Mouse (Mus musculus) brain, embryonic 14.5 days (tissue): ENCODE results near the gene Fxyd6. TPM values are rescaled to one million over a fixed set of nuclear protein-coding genes. Genes with fewer than 3 reads are reported as not detected.

Experiments
- DNase-seq: peaks from one replicate; pipeline ENCODE4 v3.0.0-alpha.2; 2011; ENCODE audit warnings: low read depth
- CTCF ChIP-seq: fragments of 200-500 bp; IDR thresholded peaks from 2 replicates; pipeline ENCODE4 v1.5.1; 2012; ENCODE audit warnings: inconsistent platforms, mild to moderate bottlenecking, moderate library complexity, borderline replicate concordance; ENCODE audit not compliant: insufficient read depth, insufficient read length; ENCODE audit errors: extremely low read depth
- POLR2A ChIP-seq: fragments of 200-500 bp; IDR thresholded peaks from 2 replicates; pipeline ENCODE4 v1.6.1; 2012; ENCODE audit warnings: mild to moderate bottlenecking, inconsistent platforms, borderline replicate concordance; ENCODE audit not compliant: poor library complexity, insufficient read depth, insufficient read length, severe bottlenecking; ENCODE audit errors: extremely low read depth
- polyA plus RNA-seq: library from polyadenylated mRNA; depleted of rRNA; stranded (reverse); fragments of >200 nt; gene quantifications from 2 replicates; pipeline ENCODE4 v1.2.3, GENCODE M21; 2012

Fxyd6 gene
- polyA plus RNA-seq, 1 experiment = 374 TPM

GRCm38 (mm10) chr9:45349851-45350250, 20.1 kb upstream of the Fxyd6 start:
- TF ChIP-seq POLR2A (no peak), CTCF (no peak)
- no peak for DNase-seq

GRCm38 (mm10) chr9:45355192-45355591, 14.8 kb upstream of the Fxyd6 start:
- DNase-seq = no peak
- no peak for TF ChIP-seq POLR2A
- no peak for TF ChIP-seq CTCF

- no peak for DNase-seq
- TF ChIP-seq POLR2A (no peak), CTCF (no peak)
Observed at GRCm38 (mm10) chr9:45358356-45358755, 11.6 kb upstream of the Fxyd6 start.

DNA sequence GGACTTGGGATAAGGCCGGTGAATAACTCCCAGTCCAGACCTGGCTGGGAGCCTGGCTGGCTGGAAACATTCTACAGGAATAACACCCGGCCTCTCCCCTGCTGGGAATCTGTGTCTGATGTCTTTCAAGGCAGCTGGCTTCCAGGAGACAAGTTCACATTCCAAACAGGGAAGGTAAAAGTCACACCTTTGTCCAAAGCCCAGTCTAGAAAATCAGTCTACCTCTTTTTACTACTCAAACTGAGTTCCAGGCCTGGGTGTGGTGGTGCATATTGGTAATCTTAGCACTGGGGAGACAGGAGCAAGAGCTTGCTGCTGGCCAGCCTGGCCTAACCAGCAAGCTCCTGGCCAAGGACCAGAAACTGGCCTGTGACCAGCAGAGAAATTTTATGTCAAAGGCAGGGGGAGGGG, 7.9 kb upstream of the Fxyd6 start:
- TF ChIP-seq CTCF (no peak), POLR2A (no peak)
- no peak for DNase-seq

DNA sequence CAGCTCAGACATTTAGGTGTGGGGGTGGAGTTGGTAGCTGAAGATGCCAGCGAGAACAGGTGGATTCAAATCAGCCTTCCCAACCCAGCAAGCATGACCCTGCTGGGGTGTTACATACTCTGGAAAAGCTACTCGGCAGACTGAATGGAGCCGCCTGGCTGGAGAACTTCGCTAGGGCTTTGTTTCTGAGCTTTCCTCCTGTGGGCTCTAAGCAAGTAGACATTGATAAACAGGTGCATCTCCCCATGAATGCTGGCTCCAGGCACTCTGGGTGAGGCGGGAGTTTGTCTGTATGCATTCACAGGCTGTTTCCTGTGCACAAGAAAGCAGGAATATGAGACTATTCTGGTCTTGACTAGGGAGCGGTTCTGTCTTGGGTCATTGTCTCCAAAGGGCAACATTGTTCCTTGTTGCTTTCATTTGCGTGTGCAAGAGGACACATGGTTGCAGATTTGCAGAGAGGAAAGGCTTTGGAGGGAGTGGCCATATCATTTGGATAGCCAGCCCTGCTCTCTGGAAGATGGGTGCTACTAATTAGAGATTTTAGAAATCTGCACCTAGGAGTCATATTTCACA, 6.3 kb upstream of the Fxyd6 start:
- no peak for TF ChIP-seq CTCF
- no peak for TF ChIP-seq POLR2A
- DNase-seq = no peak

DNA sequence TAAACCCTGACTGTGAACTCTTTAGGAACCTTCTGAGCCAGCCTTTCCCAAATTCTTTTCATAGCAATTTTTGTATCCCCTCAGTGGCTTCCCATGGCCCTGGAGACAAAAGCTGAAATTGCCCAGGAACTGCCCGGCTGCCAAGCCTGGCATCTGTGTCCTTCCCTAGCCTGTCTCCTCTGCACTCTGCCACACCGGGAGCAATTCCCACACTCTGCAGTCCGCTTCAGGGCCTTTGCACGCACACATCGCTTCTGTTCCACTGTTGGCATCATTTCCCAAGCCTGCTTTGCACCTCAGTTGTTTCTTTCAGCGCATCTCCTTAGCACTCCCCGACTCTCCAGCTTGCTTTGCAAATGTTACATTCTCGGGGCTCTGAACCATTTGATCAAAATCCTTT, 2.3 kb upstream of the Fxyd6 start:
- no peak for DNase-seq
- TF ChIP-seq POLR2A (no peak), CTCF (no peak)

GRCm38 (mm10) chr9:45368341-45368901, 1.6 kb upstream of the Fxyd6 start:
- DNase-seq = no peak
- TF ChIP-seq POLR2A (no peak), CTCF (no peak)

DNA sequence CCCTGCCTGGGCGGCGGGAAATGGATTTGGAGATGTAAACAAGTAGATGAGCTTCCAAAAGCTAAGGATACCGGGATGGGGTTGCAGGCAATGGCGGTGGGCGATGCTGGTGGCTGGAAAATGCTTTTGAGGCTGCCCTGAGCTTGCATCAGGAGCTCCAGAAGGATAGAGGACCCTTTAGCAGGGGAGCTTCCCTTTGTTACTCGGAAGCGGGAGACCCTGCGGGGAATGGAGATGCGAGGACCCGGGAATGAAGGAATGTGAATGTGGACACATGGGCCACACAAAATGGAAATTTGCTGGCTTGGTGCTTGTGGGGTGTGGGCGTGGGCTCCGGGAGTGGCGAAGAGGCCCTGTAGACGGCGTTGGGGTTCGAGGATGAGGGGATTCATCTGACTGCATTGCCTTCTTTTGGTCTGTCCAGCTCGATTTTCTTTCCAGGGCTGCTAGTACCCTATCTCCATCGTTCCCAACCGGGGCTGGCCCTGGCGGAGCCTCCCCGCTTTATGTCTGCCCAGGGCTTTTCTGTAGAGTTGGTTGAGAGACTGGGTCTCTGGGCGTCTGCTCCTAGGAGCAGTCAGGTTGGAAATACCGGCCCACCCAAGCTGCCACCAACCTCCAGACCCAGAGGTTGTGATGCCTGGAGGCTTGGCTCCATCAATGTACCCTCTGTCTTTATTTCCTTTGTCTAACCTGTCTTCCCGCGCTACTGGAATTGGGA, 791 bp downstream of the Fxyd6 start:
- TF ChIP-seq POLR2A (0 out of 2 replicates have a peak, but pooled peaks have one; percentile 14), CTCF (no peak)
- no peak for DNase-seq

GRCm38 (mm10) chr9:45371337-45371707, 1.3 kb downstream of the Fxyd6 start:
- DNase-seq = peak; percentile 89
- no peak for TF ChIP-seq POLR2A
- TF ChIP-seq CTCF = no peak

- TF ChIP-seq CTCF = no peak
- TF ChIP-seq POLR2A = no peak
- no peak for DNase-seq
Observed at GRCm38 (mm10) chr9:45373896-45374295, 3.9 kb downstream of the Fxyd6 start.

- no peak for DNase-seq
- TF ChIP-seq POLR2A = no peak
- no peak for TF ChIP-seq CTCF
Observed at GRCm38 (mm10) chr9:45374988-45375502, 5.1 kb downstream of the Fxyd6 start.
